Mouse (Mus musculus) natural killer cell, adult 2 months (primary cell): ENCODE measurements at regions not wholly inside any gene's neighbourhood (a gene's known extent, or its start where the extent isn't known, plus 50 kb on each side); places are given as distances from the start of the nearest gene placed in this dataset.

Experiments used
- DNase-seq, 2 experiments: peaks; one replicate each; pipeline ENCODE4 v3.0.0; 2022; ENCODE audit warnings: low spot score in 2 of 2

GRCm38 (mm10) chr14:76824066-76824465 lies 212.5 kb upstream of the Ccdc122 start:
- no peak for DNase-seq

- DNase-seq, result no peak
Observed at GRCm38 (mm10) chr14:76822766-76823325, 213.7 kb upstream of the Ccdc122 start.

GRCm38 (mm10) chr14:76821892-76822291 lies 214.7 kb upstream of the Ccdc122 start:
- DNase-seq, result no peak

GRCm38 (mm10) chr14:76821484-76821883 lies 215.1 kb upstream of the Ccdc122 start:
- no peak for DNase-seq

GRCm38 (mm10) chr14:76820989-76821388 lies 215.6 kb upstream of the Ccdc122 start:
- no peak for DNase-seq

- DNase-seq, result no peak
Observed at GRCm38 (mm10) chr14:76819690-76820089, 216.9 kb upstream of the Ccdc122 start.

- no peak for DNase-seq
Observed at GRCm38 (mm10) chr14:76818256-76819010, 218.1 kb upstream of the Ccdc122 start.

GRCm38 (mm10) chr14:76817189-76817772 lies 219.3 kb upstream of the Ccdc122 start:
- no peak for DNase-seq

- DNase-seq, result no peak
Observed at GRCm38 (mm10) chr14:76816666-76817065, 219.9 kb upstream of the Ccdc122 start.

GRCm38 (mm10) chr14:76812155-76812875 lies 224.3 kb upstream of the Ccdc122 start:
- DNase-seq, result no peak

- no peak for DNase-seq
Observed at GRCm38 (mm10) chr14:76810697-76811589, 225.6 kb upstream of the Ccdc122 start.

- DNase-seq, result no peak
Observed at GRCm38 (mm10) chr14:76810041-76810440, 226.5 kb upstream of the Ccdc122 start.

GRCm38 (mm10) chr14:76809411-76809810 lies 227.2 kb upstream of the Ccdc122 start:
- no peak for DNase-seq

- DNase-seq, result no peak
Observed at GRCm38 (mm10) chr14:76805151-76805785, 231.3 kb upstream of the Ccdc122 start.

GRCm38 (mm10) chr14:76804447-76805150 lies 232.0 kb upstream of the Ccdc122 start:
- DNase-seq, result no peak

GRCm38 (mm10) chr14:76800181-76800580 lies 236.4 kb upstream of the Ccdc122 start:
- DNase-seq, result no peak

- no peak for DNase-seq
Observed at GRCm38 (mm10) chr14:76799741-76800140, 236.8 kb upstream of the Ccdc122 start.

- DNase-seq, result no peak
Observed at GRCm38 (mm10) chr14:76798925-76799428, 237.6 kb upstream of the Ccdc122 start.

GRCm38 (mm10) chr14:76798488-76798887 lies 238.1 kb upstream of the Ccdc122 start:
- no peak for DNase-seq

- DNase-seq, result no peak
Observed at GRCm38 (mm10) chr14:76797518-76797917, 239.1 kb upstream of the Ccdc122 start.
